Mouse (Mus musculus) sigmoid colon, adult 10 weeks (tissue): Measurements from ENCODE around the gene Mpp5. TPM values are rescaled to one million over a fixed set of nuclear protein-coding genes. Genes with fewer than 3 reads are reported as not detected.

Experiments used
- polyA plus RNA-seq: library from polyadenylated mRNA; stranded (reverse); fragments of 350-450 nt; fragmentation: Illumina TruSeq; extraction: RNeasy Lipid Tissue Mini Kit (QIAGEN cat#74804); gene quantifications from one replicate; pipeline ENCODE4 v1.2.3, GENCODE M21; 2014; ENCODE audit warnings: low read depth, low replicate concordance

Gene Mpp5
- polyA plus RNA-seq: 115 TPM

DNA sequence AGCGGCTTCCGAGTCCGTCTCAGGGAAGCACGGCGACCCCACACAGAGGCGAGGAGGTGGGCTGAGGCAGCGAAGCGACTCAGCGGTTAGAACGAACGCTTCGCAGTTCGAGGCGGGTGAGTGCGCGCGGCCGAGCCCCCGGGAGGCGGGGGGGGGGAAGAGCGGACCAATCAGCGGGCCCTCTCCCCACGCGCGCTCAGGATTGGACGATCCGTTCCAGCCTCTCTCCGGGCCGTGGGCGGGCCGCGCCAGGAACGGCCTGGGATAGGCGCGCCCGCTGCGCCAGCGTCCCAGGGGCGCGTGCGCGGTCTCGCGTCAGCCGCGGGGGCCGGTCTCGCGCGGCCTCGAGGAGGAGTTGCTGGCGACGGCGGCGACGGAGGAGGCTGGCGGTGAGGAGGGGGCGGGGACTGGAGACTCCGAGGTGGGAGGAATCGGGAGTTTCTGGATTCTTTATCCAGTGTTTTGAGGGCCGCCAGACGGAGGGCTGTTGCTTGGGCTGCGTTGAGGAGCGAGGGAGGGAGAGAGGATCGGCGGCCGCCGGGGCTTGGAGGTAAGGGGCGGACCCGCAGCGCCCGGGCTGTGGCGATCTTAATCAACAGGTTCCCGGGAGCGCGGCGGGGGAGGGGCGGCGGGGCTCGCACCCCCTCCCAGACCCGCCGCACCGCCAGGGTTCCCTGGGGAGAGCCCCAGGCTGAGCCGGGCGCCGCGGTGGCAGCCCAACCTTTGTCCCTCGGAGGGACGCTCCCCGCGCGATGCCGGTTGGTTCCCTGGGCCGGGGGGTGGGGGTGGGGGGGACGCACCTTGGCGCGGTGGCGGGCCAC lies at the start of gene Mpp5:
TSS of gene Mpp5 (plus strand) at position 351 of the 821 bp plus-strand sequence.

DNA sequence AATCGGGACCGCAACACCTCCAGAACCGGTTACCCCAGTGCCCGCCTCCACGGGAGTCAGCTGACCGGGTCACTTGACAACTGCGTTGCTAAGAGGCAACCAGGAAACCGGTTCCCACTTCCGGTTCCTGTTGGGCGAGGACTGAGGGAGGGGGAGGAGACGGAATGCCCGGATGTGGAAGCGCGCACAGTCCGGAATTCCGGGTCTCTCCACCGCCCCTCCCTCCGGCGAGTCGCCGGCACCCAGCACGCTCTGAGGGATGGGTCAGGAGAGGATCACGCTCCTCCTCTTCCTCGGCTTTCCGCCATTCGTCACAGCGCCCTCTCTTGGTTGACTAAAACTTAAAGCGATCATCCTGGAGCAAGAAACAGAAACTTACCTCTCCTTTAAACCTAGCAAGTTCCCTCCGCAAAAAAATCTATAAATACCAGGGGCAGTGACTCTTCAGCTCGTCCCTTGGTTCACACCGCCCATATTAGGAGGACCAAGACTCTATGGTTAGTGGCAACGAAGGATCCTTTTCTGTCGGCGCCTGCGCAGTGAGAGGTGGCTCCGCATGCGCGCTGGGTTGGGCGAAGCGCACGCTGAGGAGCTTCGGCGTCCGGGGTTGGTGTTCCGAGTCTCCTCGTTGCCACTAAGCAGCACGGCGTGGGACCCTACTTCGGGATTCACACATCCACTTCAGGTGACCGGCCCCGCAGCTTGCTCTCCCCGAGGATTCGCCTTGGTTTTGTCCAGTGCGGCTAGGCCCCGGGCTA lies 113.0 kb downstream of the Mpp5 start, which contains the start of the genes Atp6v1d and Eif2s1:
TSS of gene Atp6v1d (minus strand) at position 143 of the 758 bp plus-strand sequence.
TSS of gene Eif2s1 (plus strand) at position 324 of the 758 bp plus-strand sequence.

Other genes with a start within 250 kb of the Mpp5 start
- not detected for gene Fam71d, start 57.4 kb upstream of the Mpp5 start, polyA plus RNA-seq
- 93.1 TPM for gene Atp6v1d, start 112.7 kb downstream of the Mpp5 start, polyA plus RNA-seq
- gene Eif2s1, start 112.9 kb downstream of the Mpp5 start, polyA plus RNA-seq: 80.1 TPM
- 31.3 TPM for gene Plek2, start 158.1 kb downstream of the Mpp5 start, polyA plus RNA-seq